Mouse (Mus musculus): ENCODE data around the gene Gm8439. TPM values are rescaled to one million over a fixed set of nuclear protein-coding genes. Genes with fewer than 3 reads are reported as not detected.

Gm8439 gene
- polyA plus RNA-seq (2011; ENCODE audit: insufficient read length, low read depth, missing spikeins): not detected in 2 replicates

GRCm38 (mm10) chr4:120588445-120588844 lies at the start of gene Gm8439:
Gene Gm8439 (plus strand): TSS chr4:120588745.
- Histone ChIP-seq H3K27ac (ENCODE audit: insufficient read depth, low read length) (no peak within 1 kb of the TSS), H3K4me3 (ENCODE audit: insufficient read depth, low read length) (no peak within 1 kb of the TSS), H3K4me1 (ENCODE audit: control insufficient read depth, insufficient read depth, low read length) (no peaks in the 10 kb centered on the region)
- no peak for TF ChIP-seq CTCF (IDR thresholded peaks at IDR 0.05; ENCODE audit: borderline replicate concordance, insufficient read depth, low read length)
- no peak for TF ChIP-seq POLR2A (IDR thresholded peaks at IDR 0.05; ENCODE audit: low read depth, low read length)

DNA sequence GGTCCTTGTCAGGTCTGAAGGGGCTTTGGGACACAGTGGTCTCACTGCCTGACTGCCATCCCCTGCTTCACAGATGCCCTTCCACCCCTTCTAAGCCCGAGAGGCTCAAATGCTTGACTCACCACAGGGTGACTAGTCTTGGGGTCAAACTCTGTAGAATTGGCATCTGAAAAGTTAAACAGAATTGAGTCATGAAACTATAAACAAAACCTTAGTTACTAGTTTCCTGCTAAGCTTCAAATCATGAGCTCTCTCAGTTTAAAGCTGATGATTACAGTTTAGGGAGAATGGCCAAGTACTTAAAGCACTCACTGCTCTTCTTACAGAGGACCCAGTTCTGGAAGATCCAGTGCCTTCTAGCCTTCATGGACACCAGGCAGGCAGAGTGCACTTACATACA lies 43.6 kb upstream of the Gm8439 start:
- Histone ChIP-seq H3K4me3 (ENCODE audit: insufficient read depth, low read length) (no peak overlapping the region), H3K27ac (ENCODE audit: insufficient read depth, low read length) (peak overlapping the region; percentile 79; the same call in 1 of the 2 replicates), H3K4me1 (ENCODE audit: control insufficient read depth, insufficient read depth, low read length) (0 out of 2 replicates have a peak, but pooled peaks cover 2% of the 10 kb centered on the region)
- no peak for TF ChIP-seq CTCF (IDR thresholded peaks at IDR 0.05; ENCODE audit: borderline replicate concordance, insufficient read depth, low read length)
- no peak for TF ChIP-seq POLR2A (IDR thresholded peaks at IDR 0.05; ENCODE audit: low read depth, low read length)

DNA sequence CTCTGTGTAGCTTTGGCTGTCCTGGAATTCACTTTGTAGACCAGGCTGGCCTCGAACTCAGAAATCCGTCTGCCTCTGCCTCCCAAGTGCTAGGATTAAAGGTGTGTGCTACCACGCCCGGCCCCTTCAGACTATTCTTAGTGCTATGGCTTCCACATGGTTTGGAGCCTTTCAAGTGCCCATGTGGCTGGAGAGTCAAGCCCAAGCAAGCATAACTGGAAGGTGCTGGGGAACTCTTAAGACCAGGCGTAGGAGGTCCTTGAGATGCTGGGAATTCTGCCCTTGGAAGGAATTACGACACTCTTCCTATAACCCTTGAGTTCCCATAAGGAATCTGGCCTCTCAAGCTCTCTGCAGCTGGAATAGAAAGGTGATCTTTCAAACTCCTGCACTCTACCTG lies 32.0 kb upstream of the Gm8439 start:
- no peak overlapping the region for H3K27ac ChIP-seq (ENCODE audit: insufficient read depth, low read length)
- H3K4me3 ChIP-seq (ENCODE audit: insufficient read depth, low read length): no peak overlapping the region
- H3K4me1 ChIP-seq (ENCODE audit: control insufficient read depth, insufficient read depth, low read length): no peaks in the 10 kb centered on the region
- no peak for TF ChIP-seq POLR2A (IDR thresholded peaks at IDR 0.05; ENCODE audit: low read depth, low read length)
- no peak for TF ChIP-seq CTCF (IDR thresholded peaks at IDR 0.05; ENCODE audit: borderline replicate concordance, insufficient read depth, low read length)

- peaks cover 3% of the 10 kb centered on the region; the same call in 1 of the 2 replicates for H3K4me1 ChIP-seq (ENCODE audit: control insufficient read depth, insufficient read depth, low read length)
- no peak overlapping the region for H3K27ac ChIP-seq (ENCODE audit: insufficient read depth, low read length)
- H3K4me3 ChIP-seq (ENCODE audit: insufficient read depth, low read length): no peak overlapping the region
- TF ChIP-seq CTCF (IDR thresholded peaks at IDR 0.05; ENCODE audit: borderline replicate concordance, insufficient read depth, low read length): no peak
- TF ChIP-seq POLR2A (IDR thresholded peaks at IDR 0.05; ENCODE audit: low read depth, low read length): no peak
Measured at GRCm38 (mm10) chr4:120565726-120566125, 22.8 kb upstream of the Gm8439 start.

- TF ChIP-seq CTCF (IDR thresholded peaks at IDR 0.05; ENCODE audit: borderline replicate concordance, insufficient read depth, low read length) (no peak), POLR2A (IDR thresholded peaks at IDR 0.05; ENCODE audit: low read depth, low read length) (0 out of 2 replicates have a peak, but pooled peaks have one; percentile 27)
- H3K27ac ChIP-seq (ENCODE audit: insufficient read depth, low read length): peak overlapping the region; percentile 99
- peaks cover 8% of the 10 kb centered on the region for H3K4me1 ChIP-seq (ENCODE audit: control insufficient read depth, insufficient read depth, low read length)
- peak overlapping the region; percentile 56 for H3K4me3 ChIP-seq (ENCODE audit: insufficient read depth, low read length)
Measured at GRCm38 (mm10) chr4:120568005-120568404, 20.5 kb upstream of the Gm8439 start.

DNA sequence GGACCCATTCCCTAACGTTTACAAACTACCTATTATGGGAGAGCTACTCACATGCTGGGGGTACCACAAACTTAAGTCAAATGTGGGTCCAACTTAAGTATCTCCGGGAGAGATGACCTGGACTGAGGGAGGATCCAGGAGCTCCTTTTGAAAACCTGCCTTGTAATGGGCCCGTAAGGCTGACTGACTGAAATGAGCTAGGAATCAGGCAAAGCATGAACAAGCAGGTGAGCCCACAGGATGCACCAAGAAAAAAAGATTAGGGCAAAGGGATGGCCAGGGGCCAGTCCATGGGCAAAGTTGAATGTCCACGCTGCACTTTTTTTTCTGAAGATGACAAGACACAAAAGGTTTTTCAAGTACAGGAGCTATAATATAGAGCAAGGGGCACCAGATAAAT lies 19.5 kb upstream of the Gm8439 start:
- peak overlapping the region; percentile 89 for H3K4me3 ChIP-seq (ENCODE audit: insufficient read depth, low read length)
- H3K4me1 ChIP-seq (ENCODE audit: control insufficient read depth, insufficient read depth, low read length): peaks cover 8% of the 10 kb centered on the region
- TF ChIP-seq CTCF (IDR thresholded peaks at IDR 0.05; ENCODE audit: borderline replicate concordance, insufficient read depth, low read length) (no peak), POLR2A (IDR thresholded peaks at IDR 0.05; ENCODE audit: low read depth, low read length) (no peak)
- H3K27ac ChIP-seq (ENCODE audit: insufficient read depth, low read length): peak overlapping the region; percentile 99

GRCm38 (mm10) chr4:120569486-120570437 lies 18.8 kb upstream of the Gm8439 start, which contains the start of gene Ctps:
Gene Ctps (minus strand): TSS chr4:120570276.
- H3K4me3 ChIP-seq (ENCODE audit: insufficient read depth, low read length): peak within 1 kb of the TSS; percentile 89
- peak within 1 kb of the TSS; percentile 100 for H3K27ac ChIP-seq (ENCODE audit: insufficient read depth, low read length)
- H3K4me1 ChIP-seq (ENCODE audit: control insufficient read depth, insufficient read depth, low read length): peaks cover 8% of the 10 kb centered on the region
- TF ChIP-seq CTCF (IDR thresholded peaks at IDR 0.05; ENCODE audit: borderline replicate concordance, insufficient read depth, low read length) (no peak), POLR2A (IDR thresholded peaks at IDR 0.05; ENCODE audit: low read depth, low read length) (peak; percentile 93)

DNA sequence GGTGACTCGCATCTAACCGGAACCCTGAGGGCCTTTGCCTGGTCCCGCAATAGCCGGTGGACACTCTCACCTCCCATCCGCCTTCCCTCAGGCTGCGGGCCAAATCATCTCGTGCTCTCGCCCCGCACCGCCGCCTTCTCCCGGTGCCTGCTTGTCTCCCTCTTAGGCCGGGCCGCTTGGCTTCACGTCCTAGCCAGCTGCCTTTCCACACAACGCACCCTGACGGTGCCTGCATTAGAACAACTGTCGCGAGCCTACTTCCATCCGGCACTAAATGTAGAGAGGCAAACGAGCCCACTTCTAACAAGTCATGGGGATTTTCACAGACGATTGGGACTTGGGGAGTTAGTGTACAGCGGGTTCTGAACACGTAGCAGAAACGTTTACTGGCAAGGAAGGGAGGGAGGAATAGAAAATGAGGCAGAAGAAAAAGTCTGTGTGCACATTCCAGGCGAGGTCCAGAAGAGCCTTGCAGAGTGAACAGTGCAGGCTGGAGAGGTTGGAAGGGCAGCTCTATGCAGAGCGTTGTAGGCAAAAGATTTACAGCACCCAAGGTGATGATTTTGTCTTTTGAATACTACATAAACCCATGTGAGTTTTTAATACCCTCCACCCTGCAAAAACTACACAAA lies 18.0 kb upstream of the Gm8439 start:
- Histone ChIP-seq H3K27ac (ENCODE audit: insufficient read depth, low read length) (peak overlapping the region; percentile 100), H3K4me3 (ENCODE audit: insufficient read depth, low read length) (peak overlapping the region; percentile 62), H3K4me1 (ENCODE audit: control insufficient read depth, insufficient read depth, low read length) (peaks cover 7% of the 10 kb centered on the region)
- 0 out of 2 replicates have a peak, but pooled peaks have one; percentile 48 for TF ChIP-seq POLR2A (IDR thresholded peaks at IDR 0.05; ENCODE audit: low read depth, low read length)
- no peak for TF ChIP-seq CTCF (IDR thresholded peaks at IDR 0.05; ENCODE audit: borderline replicate concordance, insufficient read depth, low read length)

- H3K27ac ChIP-seq (ENCODE audit: insufficient read depth, low read length): peak overlapping the region; percentile 100
- peak overlapping the region; percentile 62; the same call in 1 of the 2 replicates for H3K4me3 ChIP-seq (ENCODE audit: insufficient read depth, low read length)
- TF ChIP-seq CTCF (IDR thresholded peaks at IDR 0.05; ENCODE audit: borderline replicate concordance, insufficient read depth, low read length) (no peak), POLR2A (IDR thresholded peaks at IDR 0.05; ENCODE audit: low read depth, low read length) (no peak)
- H3K4me1 ChIP-seq (ENCODE audit: control insufficient read depth, insufficient read depth, low read length): peaks cover 6% of the 10 kb centered on the region
Measured at GRCm38 (mm10) chr4:120571070-120571464, 17.5 kb upstream of the Gm8439 start.
